Comparison of ENCODE assay signal across 17 mouse cellular contexts in genomic region chr4:95687350-95687749, GRCm38 (mm10).
"Had no signal": no experiment of that assay in that cellular context is flagged by ENCODE, and none has a peak within 500 bp of the region (broad histone marks: within the 10 kb centered on the region; RNA-seq: fewer than 3 reads in every experiment).

No protein-coding gene starts in this region.

- H3K27me3 ChIP-seq: limb, embryonic 13.5 days; megakaryocyte, embryonic 14.5 days; midbrain, embryonic 13.5 days had no signal

- H3K36me3 ChIP-seq: limb, embryonic 10.5 days; limb, embryonic 13.5 days; midbrain, embryonic 10.5 days; midbrain, embryonic 13.5 days had no signal

- H3K27ac ChIP-seq: kidney, postnatal 0 days; layer of hippocampus, adult 2 months; limb, embryonic 10.5 days; limb, embryonic 13.5 days; liver, embryonic 14.5 days; midbrain, embryonic 10.5 days; midbrain, embryonic 13.5 days had no signal

- H3K9ac ChIP-seq: limb, embryonic 13.5 days; liver, embryonic 14.5 days; liver, postnatal 0 days; lung, embryonic 14.5 days; midbrain, embryonic 13.5 days had no signal

- H3K4me1 ChIP-seq: megakaryocyte, embryonic 14.5 days had no signal

- H3K9me3 ChIP-seq: limb, embryonic 10.5 days; limb, embryonic 13.5 days; megakaryocyte, embryonic 14.5 days; midbrain, embryonic 10.5 days; midbrain, embryonic 13.5 days had no signal

- DNase-seq: kidney, postnatal 25 days; layer of hippocampus, adult 9-11 months; liver; liver, postnatal 0 days; lung, embryonic 14.5 days; thymus, adult 18-20 months; thymus, postnatal 14 days; thymus, postnatal 4 days had no signal

- H3K4me3 ChIP-seq: layer of hippocampus, adult 2 months; limb, embryonic 10.5 days; limb, embryonic 13.5 days; megakaryocyte, embryonic 14.5 days; midbrain, embryonic 10.5 days; midbrain, embryonic 13.5 days; myocyte had no signal

- H3K4me2 ChIP-seq: limb, embryonic 13.5 days; lung, embryonic 14.5 days; midbrain, embryonic 13.5 days had no signal
